Mouse (Mus musculus) telencephalon, adult 2 months (tissue): Measurements from ENCODE around the gene Arhgap36.

Experiments used
- DNase-seq: peaks from one replicate; pipeline ENCODE4 v3.0.0-alpha.2; 2011; ENCODE audit warnings: low read depth, low spot score

Arhgap36 gene

DNA sequence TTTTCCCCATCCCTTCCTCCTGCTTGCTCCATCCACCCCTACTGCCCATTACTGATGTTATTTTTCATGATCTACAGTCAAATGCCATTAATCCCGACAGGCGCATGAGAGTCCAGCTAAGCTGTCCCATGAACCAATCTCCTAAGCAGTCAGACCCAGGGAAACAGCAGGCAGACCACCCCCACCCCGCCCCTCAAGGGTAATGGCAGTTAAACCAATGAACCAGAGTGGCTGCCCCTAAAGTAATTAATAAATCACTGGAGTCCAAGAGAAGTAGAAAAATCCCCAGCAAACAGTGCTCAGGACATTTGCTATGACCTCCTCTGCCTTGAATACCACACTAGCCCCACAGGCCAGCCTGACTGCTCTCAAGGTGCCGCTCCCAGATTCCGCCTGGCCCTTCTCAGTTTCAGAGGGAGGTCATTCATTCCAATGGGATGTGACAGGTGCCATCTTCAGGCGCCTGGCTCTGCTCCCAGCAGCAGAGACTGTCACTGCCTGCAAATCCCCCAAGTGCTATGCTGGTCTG, at the start of gene Arhgap36:
Arhgap36 (plus strand) TSS at position 504 of the 529 bp plus-strand sequence.
- no peak for DNase-seq

- DNase-seq, result no peak
These were observed 6.0 kb upstream of the Arhgap36 start for GRCm38 (mm10) chrX:49457781-49458180.

DNA sequence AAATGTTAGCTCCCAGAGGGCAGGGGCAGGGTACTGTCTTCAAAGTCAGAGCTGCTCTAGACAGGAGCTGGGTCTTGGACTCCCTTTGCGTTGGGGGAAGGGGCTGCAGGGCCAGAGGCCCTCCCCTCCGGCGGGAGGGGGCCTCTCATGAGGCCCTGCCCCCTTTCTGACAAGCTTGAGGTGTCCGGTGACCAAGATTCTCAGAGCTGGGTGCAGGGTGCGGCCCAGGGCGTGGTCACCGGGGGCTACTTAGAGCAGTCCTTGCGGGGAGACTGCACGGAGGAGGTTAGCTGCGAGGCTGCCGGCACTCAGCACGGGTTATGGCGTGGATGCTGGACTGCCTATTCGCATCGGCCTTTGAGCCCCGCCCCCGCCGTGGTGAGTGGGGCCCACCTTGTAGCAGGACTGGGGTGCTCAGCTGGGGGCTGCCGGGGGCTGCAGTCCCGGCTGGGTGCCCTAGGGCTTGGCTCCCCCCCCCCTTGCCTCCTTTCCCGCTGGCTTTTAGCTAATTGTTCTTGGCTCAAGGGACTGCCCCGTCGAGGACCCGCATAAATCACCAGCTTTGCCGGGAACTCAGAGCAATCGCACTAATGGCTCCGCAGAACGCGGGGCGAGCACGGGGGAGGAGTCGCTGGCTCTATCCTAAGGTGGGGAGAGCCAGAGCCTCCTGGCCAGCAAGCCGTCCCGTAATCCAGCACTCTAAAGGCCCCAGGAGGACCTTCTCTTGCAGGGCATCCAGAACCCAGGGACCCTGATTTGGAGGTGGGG, 6.7 kb downstream of the Arhgap36 start:
- no peak for DNase-seq

DNA sequence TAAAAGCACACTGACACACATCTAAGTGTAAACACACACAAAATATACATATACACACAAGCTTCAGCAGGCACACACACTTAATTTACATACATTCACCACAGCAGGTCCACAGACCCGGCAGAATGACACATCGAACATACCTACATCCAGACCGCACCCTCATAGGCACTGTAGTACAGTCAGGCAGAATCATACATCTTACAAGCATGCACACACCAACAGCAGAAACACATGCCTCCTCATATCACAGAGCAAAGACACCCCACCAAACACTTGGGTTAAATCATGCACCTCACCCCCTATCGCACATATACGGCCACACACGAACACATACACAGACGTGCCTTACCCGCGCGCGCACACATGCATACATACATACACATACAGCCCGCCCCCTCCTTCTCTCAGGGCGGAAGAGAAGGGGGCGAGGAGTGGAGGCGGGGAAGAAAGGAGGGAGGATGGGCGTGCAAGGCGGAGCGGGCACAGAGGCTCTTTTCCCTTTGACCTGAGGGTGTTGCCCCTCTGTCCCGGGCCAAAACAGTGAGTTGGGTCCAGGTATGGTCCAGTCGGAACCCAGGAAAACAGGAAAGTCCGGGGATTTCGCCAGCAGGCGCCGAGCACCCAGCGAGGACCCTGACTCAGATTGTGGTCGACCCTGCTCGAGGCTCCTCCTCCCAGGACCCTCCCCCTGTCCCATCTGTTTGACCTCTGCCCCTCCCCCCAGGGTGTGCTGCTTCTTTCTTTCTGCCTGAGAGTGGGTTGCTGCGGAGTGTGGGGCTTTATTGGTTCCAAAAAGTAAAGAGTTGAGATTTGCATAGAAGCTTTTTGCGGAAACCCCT, 16.4 kb downstream of the Arhgap36 start:
- no peak for DNase-seq

- no peak for DNase-seq
These were observed 17.1 kb downstream of the Arhgap36 start for GRCm38 (mm10) chrX:49480846-49481245.

- DNase-seq, result no peak
These were observed 25.4 kb downstream of the Arhgap36 start for GRCm38 (mm10) chrX:49489141-49489540.

DNA sequence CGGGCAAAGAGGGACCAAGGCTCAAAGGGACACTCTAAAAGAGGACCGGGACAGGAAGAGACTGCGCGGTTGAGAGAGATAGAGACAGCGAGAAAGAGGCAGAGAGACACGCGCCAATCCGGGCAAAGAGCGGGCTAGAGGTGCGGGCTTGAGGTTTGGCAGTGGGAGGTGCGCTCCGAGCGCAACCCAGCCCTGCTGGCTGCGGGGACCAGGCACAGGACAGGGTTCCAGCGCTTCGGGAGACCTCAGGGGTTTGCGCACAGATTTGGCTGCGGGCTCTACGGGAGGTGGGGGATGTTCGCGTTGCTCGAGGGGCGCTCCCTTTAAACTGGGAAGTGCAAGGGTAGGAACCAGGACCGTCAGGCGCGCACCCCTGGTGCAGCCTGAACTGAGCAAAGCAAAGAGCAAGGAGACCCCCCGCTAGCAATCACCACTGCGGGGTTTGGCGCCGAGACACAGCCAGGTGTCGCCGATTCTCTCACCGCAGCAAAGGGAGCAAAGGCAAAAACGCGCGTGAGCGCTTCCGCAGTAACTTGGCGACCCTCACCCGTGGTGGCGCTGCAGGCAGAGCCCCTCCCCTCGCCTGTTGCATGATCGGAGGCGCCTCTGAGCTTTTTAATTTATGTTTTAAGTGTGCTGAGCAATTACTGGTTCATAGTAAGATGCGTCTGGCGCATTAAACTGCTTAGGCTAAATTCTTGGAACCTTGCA, 30.1 kb downstream of the Arhgap36 start:
- DNase-seq, result no peak
